Mouse (Mus musculus): Measurements from ENCODE around the gene Pigs.

- TF ChIP-seq CTCF (IDR thresholded peaks at IDR 0.05; ENCODE audit: borderline replicate concordance, insufficient read depth, low read depth, low read length) (no peak), POLR2A (IDR thresholded peaks at IDR 0.05; ENCODE audit: borderline replicate concordance, insufficient read depth, low read length) (no peak)
Observed at GRCm38 (mm10) chr11:78354905-78355304, 26.7 kb downstream of the Pigs start.
